Mouse (Mus musculus) lung, postnatal 0 days (tissue): ENCODE measurements around the gene Smpd4. TPM values are rescaled to one million over a fixed set of nuclear protein-coding genes. Genes with fewer than 3 reads are reported as not detected.

Source experiments
- ATAC-seq: fragments of 200-750 bp; cut with Nextera tagmentation; 2 replicates; pipeline ENCODE4 v1.8.0; 2017; ENCODE audit warnings: moderate library complexity
- DNase-seq: peaks from one replicate; pipeline ENCODE4 v3.0.0-alpha.2; 2016; ENCODE audit warnings: low spot score
- H3K27ac ChIP-seq: fragments of 300-500 bp; sonication (generic); 2 replicates; pipeline ENCODE4 v1.5.1; 2014; ENCODE audit warnings: antibody characterized with exemption, mild to moderate bottlenecking, low read length, mixed read lengths
- H3K27me3 ChIP-seq: fragments of 300-500 bp; sonication (generic); replicated peaks from 2 replicates; pipeline ENCODE4 v1.6.1; 2014; ENCODE audit warnings: low read length, mixed read lengths; ENCODE audit not compliant: insufficient read depth
- H3K36me3 ChIP-seq: fragments of 300-500 bp; sonication (generic); 2 replicates; pipeline ENCODE4 v1.6.1; 2014; ENCODE audit warnings: low read length, mixed read lengths; ENCODE audit not compliant: insufficient read depth
- H3K4me1 ChIP-seq: fragments of 300-500 bp; sonication (generic); 2 replicates; pipeline ENCODE4 v1.6.1; 2014; ENCODE audit warnings: antibody characterized with exemption, low read depth, low read length, mixed read lengths; ENCODE audit not compliant: insufficient read depth
- H3K4me2 ChIP-seq: fragments of 300-500 bp; sonication (generic); replicated peaks from 2 replicates; pipeline ENCODE4 v1.6.1; 2014; ENCODE audit warnings: low read depth, mild to moderate bottlenecking, low read length, moderate library complexity, mixed read lengths
- H3K4me3 ChIP-seq: fragments of 300-500 bp; sonication (generic); 2 replicates; pipeline ENCODE4 v1.5.1; 2014; ENCODE audit warnings: low read depth, low read length
- H3K9ac ChIP-seq: fragments of 300-500 bp; sonication (generic); replicated peaks from 2 replicates; pipeline ENCODE4 v1.6.1; 2014; ENCODE audit warnings: low read depth, mild to moderate bottlenecking
- H3K9me3 ChIP-seq: fragments of 300-500 bp; sonication (generic); 2 replicates; pipeline ENCODE4 v1.6.1; 2016; ENCODE audit warnings: low read length, mixed read lengths
- CTCF ChIP-seq: IDR thresholded peaks from 2 replicates; pipeline ENCODE4 v1.5.1; 2016; ENCODE audit warnings: antibody characterized with exemption, mild to moderate bottlenecking
- EP300 ChIP-seq: IDR thresholded peaks from 2 replicates; pipeline ENCODE4 v1.6.1; 2016; ENCODE audit warnings: antibody characterized with exemption, mild to moderate bottlenecking, control low read depth
- WGBS: fragments of 180-500 bp; shearing (Covaris S2); extraction: QIAGEN DNeasy Blood & Tissue Kit; methylation state at CpG from one replicate; pipeline ENCODE4 v1.1.7; 2014; 5-methylcytosine and 5-hydroxymethylcytosine counted together
- polyA plus RNA-seq: library from polyadenylated mRNA; unstranded; fragments of >200 nt; fragmentation: Nextera tagmentation; extraction: Ambion mirVana; gene quantifications from 2 replicates; pipeline ENCODE4 v1.2.1, GENCODE M21; 2015

Smpd4 gene
- polyA plus RNA-seq, 1 experiment from 2014 or later = 8.8 TPM

DNA sequence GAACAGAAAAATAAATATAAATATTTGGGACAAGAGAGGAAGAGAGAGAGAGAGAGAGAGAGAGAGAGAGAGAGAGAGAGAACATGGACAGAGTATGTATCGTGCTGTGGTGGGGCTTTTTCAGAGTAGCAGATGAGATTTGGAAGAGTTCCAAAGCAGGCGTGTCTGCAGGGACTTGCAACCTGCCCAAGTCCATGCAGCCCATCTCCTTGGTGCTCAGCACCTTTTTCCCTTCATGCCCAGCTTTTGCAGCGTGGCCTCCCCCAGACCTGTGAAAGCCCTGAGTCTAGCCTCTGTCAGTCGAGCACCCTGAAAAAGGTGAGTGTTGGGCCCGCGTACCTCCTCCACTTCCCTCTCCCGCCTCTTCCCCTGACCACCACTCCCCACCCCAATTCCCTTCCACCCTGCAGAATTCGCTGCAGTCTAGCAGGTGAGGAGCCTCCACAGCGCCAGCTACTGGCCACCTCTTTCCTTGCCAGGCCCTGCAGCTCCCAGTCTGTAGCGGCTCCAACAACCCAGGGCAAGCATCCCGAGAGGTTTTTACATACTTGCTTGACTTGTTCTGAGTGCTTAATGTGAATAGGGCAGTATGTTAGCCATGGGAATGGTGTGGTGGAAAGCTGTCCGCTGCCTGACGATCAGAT is 1.1 kb upstream of the Smpd4 start:
- no peaks in the 10 kb centered on the region for H3K27me3 ChIP-seq
- no peak overlapping the region for H3K27ac ChIP-seq
- H3K9ac ChIP-seq = no peak overlapping the region
- no peak overlapping the region for H3K4me2 ChIP-seq
- TF ChIP-seq EP300 (no peak), CTCF (peak; percentile 80)
- no peak overlapping the region for H3K4me3 ChIP-seq
- H3K36me3 ChIP-seq = no peaks in the 10 kb centered on the region
- peak; percentile 64 for DNase-seq
- no peaks in the 10 kb centered on the region; the same call in 1 of the 2 replicates for H3K4me1 ChIP-seq
- WGBS = 9% methylated on average over 13 of the region's 13 CpGs
- H3K9me3 ChIP-seq = no peaks in the 10 kb centered on the region
- peak; percentile 74 for ATAC-seq

DNA sequence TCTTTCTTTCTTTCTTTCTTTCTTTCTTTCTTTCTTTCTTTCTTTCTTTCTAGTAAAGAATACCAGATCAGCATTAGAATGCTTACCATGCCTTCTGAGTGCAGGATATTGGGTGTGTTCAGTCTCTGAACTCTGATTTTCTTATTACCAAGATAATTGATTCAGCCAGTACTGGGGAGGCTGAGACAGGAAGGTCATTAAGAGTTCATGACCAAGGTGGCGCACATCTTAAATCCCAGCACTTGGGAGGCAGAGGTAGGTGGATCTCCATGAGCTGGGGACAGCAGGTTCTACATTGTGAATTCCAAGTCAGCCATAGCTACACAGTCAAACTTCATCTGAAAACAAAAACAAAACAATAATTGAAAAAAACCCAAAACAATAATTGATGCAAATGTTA is 2.8 kb downstream of the Smpd4 start:
- H3K9me3 ChIP-seq = no peaks in the 10 kb centered on the region
- no peak for ATAC-seq
- TF ChIP-seq CTCF = no peak
- no peak for TF ChIP-seq EP300
- no peak overlapping the region for H3K27ac ChIP-seq
- no peak for DNase-seq
- no peak overlapping the region for H3K9ac ChIP-seq
- WGBS = 97% methylated on average over 1 of the region's 1 CpGs
- no peaks in the 10 kb centered on the region; the same call in 1 of the 2 replicates for H3K4me1 ChIP-seq
- peaks cover 10% of the 10 kb centered on the region; the same call in 1 of the 2 replicates for H3K36me3 ChIP-seq
- no peak overlapping the region for H3K4me2 ChIP-seq
- H3K27me3 ChIP-seq = no peaks in the 10 kb centered on the region
- no peak overlapping the region for H3K4me3 ChIP-seq

DNA sequence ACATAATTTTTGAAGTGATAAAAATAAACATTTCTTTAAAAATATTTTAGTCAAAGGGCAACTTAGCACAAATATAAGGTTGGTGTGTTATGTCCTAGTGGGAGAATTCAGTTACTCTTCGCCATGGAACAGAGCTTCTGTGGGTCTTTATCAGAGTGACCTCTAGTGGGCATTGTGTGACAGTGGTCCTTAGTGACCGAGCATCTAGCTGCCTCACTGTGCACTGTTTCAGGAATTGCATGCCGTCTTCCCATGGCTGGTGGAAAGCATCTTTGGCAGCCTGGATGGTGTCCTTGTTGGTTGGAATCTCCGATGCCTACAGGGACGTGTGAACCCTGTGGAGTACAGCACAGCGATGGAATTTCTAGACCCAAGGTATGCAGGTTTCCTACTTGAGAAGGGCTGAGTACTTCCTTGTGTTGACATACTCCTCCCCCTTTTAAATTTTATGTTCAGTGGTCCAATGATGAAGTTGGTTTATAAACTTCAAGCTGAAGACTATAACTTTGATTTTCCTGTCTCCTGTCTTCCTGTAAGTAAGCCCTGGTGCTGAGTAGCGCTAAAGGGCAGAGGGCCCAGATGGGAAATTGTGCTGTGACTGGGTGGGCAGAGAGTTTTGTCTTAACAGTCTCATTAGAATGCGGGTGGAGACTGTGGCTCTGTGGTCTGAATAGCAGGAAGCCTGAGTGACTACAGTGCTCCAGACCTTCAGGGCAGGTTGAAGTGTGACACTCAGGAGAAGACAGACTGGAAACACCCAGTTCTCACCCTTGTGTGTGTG is 6.5 kb downstream of the Smpd4 start:
- no peaks in the 10 kb centered on the region for H3K27me3 ChIP-seq

DNA sequence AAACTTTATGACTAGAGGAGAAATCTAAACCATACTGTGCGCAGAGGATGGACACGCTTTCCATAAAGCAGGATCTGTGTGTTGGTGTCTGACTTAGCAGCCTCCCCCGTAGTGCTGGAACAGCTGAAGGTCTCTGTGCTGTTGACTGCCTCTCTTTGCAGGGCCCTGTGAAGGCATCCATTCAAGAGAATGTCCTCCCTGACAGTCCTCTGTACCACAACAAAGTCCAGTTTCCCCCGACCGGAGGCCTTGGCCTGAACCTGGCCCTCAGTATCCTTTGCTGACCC is 7.1 kb downstream of the Smpd4 start:
- Histone ChIP-seq H3K27me3 (no peaks in the 10 kb centered on the region), H3K4me3 (no peak overlapping the region), H3K36me3 (peaks cover 23% of the 10 kb centered on the region; the same call in 1 of the 2 replicates), H3K4me1 (no peaks in the 10 kb centered on the region), H3K27ac (peak overlapping the region; percentile 26; the same call in 1 of the 2 replicates), H3K9ac (no peak overlapping the region), H3K4me2 (no peak overlapping the region), H3K9me3 (no peaks in the 10 kb centered on the region)
- no peak for DNase-seq
- no peak for ATAC-seq
- WGBS = 85% methylated on average over 5 of the region's 5 CpGs
- TF ChIP-seq EP300 = no peak
- TF ChIP-seq CTCF = no peak

More for the DNA sequence above, 6.5 kb downstream of the Smpd4 start:
- H3K9me3 ChIP-seq = no peaks in the 10 kb centered on the region
- peak; percentile 92 for ATAC-seq
- H3K36me3 ChIP-seq = peaks cover 23% of the 10 kb centered on the region; the same call in 1 of the 2 replicates
- no peaks in the 10 kb centered on the region for H3K4me1 ChIP-seq
- DNase-seq = peak; percentile 60
- WGBS = 43% methylated on average over 8 of the region's 8 CpGs
- no peak overlapping the region for H3K4me3 ChIP-seq
- no peak overlapping the region for H3K4me2 ChIP-seq
- peak overlapping the region; percentile 26; the same call in 1 of the 2 replicates for H3K27ac ChIP-seq
- TF ChIP-seq CTCF (peak; percentile 75), EP300 (peak; percentile 75)
- H3K9ac ChIP-seq = no peak overlapping the region

DNA sequence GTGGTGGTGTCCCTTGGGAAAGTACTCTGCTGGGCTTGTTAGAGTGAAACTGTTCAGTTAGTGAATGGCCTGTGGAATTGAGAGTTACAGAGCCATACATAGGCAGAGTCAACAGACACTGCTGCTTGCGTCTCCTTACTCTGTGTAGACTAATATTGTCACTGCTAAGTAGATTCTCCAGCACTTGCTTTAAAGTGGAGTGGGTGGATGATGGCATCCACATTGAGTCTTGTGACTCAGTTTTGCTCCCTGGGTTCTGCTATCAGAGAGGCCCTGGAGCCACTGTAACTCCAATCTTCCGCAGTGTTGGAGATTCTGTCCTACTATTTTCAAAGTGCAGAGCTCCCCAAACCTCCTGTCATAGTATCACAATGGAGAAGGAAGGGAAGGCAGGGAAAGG is 13.4 kb downstream of the Smpd4 start:
- H3K4me3 ChIP-seq = no peak overlapping the region
- no peak overlapping the region for H3K9ac ChIP-seq
- H3K36me3 ChIP-seq = peaks cover 16% of the 10 kb centered on the region; the same call in 1 of the 2 replicates
- H3K27me3 ChIP-seq = no peaks in the 10 kb centered on the region
- H3K4me2 ChIP-seq = no peak overlapping the region
- DNase-seq (no peak), ATAC-seq (no peak)
- WGBS = 98% methylated on average over 2 of the region's 2 CpGs
- no peaks in the 10 kb centered on the region for H3K9me3 ChIP-seq
- H3K27ac ChIP-seq = no peak overlapping the region
- no peaks in the 10 kb centered on the region for H3K4me1 ChIP-seq
- no peak for TF ChIP-seq EP300
- TF ChIP-seq CTCF = no peak

DNA sequence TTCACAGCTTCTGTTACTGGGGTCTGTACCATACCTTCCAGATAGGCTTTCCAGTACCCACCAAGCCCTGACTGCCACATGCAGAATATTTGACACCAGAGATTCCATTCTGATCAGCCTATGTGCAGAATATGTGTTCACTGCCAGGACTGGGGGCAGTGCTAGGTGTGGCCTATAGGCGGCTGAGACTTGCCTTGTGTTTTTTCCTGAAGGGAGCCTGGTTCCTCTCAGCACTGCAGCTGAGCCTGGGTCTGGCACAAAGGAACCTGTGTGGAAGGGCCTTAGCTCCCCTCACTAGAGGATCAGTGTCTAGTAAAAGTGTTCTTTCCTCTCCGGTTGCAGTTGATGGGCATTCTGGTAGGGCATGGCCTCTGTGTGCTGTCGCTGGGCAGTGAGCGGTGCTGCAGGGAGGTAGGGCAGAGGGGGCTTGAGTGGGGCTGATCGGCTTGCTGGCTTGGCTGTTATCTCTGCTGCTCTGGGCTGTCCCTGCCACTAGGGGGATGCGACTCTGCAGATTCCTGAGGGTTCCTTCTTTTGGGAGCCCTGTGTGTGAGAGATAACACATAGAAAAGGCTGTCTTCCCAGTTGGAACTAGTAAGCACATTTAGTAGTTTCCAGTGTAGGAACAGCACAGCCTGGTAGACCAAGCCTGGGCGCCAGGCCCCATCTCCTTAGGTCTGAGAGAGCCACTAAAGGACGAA is 14.5 kb downstream of the Smpd4 start:
- no peak for ATAC-seq
- H3K9me3 ChIP-seq = no peaks in the 10 kb centered on the region
- no peak overlapping the region for H3K27ac ChIP-seq
- TF ChIP-seq EP300 = no peak
- TF ChIP-seq CTCF = 0 out of 2 replicates have a peak, but pooled peaks have one; percentile 22
- DNase-seq = no peak
- H3K27me3 ChIP-seq = no peaks in the 10 kb centered on the region
- H3K4me2 ChIP-seq = no peak overlapping the region
- peaks cover 12% of the 10 kb centered on the region; the same call in 1 of the 2 replicates for H3K36me3 ChIP-seq
- WGBS = 67% methylated on average over 8 of the region's 8 CpGs
- no peak overlapping the region for H3K4me3 ChIP-seq
- H3K9ac ChIP-seq = no peak overlapping the region
- H3K4me1 ChIP-seq = no peaks in the 10 kb centered on the region
